Mouse (Mus musculus) stomach, postnatal 0 days (tissue): ENCODE measurements around the gene Nup98.

Experiments used
- CTCF ChIP-seq: IDR thresholded peaks from 2 replicates; pipeline ENCODE4 v1.5.1; 2016; ENCODE audit warnings: antibody characterized with exemption, low read depth, mild to moderate bottlenecking, moderate library complexity
- EP300 ChIP-seq: optimal IDR thresholded peaks from 2 replicates; pipeline ENCODE3; 2016; ENCODE audit warnings: antibody characterized with exemption

DNA sequence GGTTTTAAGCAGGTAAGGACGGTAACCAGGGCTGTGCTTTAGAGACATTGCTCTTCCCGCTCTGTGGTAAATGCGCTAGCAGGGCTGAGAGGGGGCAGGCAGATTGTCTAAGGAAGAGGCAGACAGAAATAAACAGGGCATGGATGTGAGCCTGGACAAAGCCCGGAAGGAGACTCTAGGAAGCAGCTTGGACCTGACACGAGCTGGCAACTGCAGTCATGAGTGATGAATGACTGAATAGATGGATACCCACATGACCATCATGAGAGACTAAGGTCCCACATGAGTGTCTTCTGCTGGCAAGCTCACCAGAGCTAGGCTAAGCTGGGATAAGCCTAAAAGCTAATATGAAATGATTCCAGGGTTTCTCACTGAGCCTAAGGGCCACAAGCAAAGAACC lies 105.8 kb downstream of the Nup98 start:
- no peak for TF ChIP-seq CTCF
- no peak for TF ChIP-seq EP300
